Mouse (Mus musculus) liver, adult (tissue): Measurements from ENCODE around the gene Micall2.
A peak's percentile ranks its signal among the peaks of the same experiment; 100 is the strongest.

Experiments
- GATA4 ChIP-seq: IDR thresholded peaks from 2 replicates; pipeline ENCODE4 v1.6.1; 2014; ENCODE audit warnings: mild to moderate bottlenecking, low read length; ENCODE audit not compliant: insufficient replicate concordance

The Micall2 gene

DNA sequence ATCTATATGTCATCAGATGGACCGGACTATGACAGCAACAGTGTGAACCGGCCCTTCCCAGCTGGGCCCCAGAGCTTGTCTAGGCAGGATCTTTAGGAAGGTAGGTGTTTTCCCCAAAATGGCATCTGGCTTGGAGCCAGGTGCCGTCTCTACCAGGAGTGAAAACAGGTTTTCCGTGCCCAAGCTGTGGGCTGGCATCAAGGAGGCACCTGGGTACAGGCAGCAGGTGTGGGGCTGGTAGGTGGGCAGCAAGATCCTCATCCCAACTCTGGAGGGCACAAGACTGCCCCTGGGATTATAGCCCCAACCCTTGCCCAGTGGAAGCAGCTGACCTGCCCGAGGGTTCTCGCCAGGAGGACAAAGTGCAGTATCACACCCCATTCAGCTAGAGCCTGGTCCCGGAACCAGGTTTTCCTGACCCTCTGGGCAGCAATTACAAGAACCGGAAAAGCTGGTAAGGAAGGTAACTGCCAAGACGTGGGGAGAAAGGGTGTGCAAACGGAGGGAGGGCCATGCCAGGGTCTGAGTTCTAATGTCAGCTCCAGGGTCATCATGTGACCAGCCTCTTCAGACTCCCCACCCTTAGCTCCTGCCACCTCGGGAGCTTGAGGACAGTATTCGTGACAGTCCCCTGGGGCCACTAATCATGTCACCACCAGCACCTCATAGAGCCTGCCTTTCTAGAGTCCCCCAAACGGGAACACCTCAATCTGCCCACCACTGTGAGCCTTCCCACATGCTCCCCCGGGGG lies 1.9 kb upstream of the Micall2 start:
- TF ChIP-seq GATA4 = no peak

GRCm38 (mm10) chr5:139736504-139736940 lies 386 bp upstream of the Micall2 start:
- TF ChIP-seq GATA4 = no peak

DNA sequence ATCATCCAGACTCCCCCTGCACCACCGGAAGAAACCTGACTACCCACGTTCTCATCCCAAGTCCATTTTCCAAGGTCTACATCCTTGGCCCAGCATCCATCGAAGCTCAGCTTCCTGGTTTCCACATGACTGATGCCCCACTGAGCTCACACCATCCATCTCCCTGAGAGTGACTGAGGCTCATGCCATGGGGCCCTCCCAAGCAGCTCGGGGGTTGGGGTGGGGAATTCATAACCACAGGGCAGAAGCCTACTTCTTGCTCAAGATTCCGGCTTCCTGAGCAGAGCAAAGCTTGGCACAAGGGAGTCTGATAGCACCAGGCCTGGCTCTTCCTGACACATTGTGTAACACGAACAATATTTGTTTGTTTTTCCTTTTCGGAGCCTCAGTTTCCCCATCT lies 1.4 kb downstream of the Micall2 start:
- no peak for TF ChIP-seq GATA4

DNA sequence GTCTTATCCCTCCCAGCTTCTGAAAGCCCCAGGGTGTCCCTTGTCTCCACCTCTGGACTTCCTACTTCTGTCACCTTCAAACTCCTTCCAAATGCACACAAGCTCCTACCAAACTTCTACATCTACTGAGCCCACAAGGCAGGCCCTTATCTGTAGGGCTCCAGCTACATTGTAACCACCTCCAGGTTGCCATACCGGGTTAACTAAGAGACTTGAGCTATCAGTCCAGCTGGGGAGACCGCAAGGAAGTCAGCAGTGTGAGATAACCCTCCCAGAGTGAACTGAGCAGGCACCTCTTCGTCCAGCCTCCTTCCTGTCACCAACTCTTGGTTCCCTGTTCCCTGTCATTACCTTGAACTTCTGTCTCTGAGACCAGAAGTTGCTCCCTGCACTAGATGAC lies 2.1 kb downstream of the Micall2 start:
- peak; percentile 89; the same call in 1 of the 2 replicates for TF ChIP-seq GATA4

DNA sequence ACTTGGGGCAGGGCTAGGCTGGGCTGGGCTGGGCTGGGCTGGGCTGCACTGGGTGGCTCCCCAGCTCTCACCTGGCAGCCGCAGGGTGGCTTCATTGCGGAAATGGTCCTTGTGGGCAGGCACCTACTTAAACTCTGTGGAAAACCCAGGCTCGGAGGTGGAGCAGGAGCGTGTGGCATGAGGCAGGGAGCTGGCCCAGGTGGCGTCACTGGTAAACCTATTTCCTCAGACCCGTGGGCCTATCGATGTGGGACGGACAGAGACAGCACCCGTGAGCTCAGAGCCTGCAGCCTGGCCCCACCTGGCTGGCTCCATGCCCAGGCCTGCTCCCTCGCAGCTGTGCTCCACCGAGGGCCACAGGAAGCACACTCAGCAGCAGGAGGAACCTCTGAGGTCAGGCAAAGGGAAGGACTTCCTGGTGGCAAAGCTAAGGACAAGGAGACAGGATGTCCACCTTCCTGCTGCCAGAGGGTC lies 3.5 kb downstream of the Micall2 start:
- peak; percentile 46; the same call in 1 of the 2 replicates for TF ChIP-seq GATA4

DNA sequence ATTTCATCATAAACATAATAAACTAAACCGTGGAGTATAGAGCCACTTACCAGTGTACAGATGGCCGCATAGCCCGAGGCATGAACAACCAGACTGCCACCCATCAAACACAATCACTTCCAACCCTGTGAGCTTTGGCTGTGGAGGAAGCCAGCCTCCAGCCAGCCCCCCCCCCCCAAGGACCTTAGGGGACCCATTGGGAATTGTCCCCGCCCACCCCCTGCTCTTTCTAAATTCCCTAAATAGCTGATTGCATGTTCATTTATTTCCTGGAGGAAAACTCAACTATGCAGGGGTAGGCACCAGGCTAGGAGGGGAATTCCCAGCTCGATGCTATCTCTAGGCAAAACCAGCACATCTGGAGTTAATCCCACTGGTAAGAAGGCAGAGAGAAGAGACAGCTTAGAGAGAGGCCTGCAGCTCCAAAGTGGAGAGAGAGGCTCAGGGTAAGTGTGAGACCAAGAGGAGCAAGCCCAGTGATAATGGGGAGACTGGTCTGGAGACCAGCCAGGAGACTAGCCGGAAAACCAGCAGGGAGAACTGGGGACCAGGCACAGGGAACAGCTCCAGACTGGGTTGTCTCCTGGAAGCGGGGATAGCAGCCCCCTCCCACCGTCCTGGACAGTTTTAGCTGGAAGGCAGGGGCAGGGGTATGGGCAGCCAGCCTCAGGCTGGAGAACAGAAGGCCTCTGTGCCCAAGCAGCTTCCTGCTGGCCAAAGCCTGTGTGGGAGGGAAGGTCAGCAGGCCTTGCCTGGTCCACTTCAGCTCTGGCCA lies 5.2 kb downstream of the Micall2 start:
- TF ChIP-seq GATA4 = peak; percentile 27; the same call in 1 of the 2 replicates

DNA sequence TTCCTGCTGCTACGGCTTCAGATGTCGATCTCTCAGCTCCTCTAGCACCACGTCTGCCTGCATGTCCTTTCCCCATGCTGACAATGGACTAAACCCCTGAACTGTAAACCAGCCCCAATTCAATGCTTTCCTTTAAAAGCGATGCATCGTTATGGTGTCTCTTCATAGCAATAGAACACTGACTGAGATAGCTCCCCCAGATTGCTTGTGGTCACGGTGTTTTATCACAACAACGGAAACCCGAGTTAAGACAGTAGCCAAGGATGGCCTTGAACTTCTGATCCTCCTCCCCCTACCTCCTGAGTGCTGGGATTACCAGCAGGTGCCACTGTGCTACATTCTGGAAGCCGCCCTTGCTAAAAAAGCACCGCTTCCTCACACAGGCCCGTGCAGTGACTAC lies 8.9 kb downstream of the Micall2 start:
- no peak for TF ChIP-seq GATA4

DNA sequence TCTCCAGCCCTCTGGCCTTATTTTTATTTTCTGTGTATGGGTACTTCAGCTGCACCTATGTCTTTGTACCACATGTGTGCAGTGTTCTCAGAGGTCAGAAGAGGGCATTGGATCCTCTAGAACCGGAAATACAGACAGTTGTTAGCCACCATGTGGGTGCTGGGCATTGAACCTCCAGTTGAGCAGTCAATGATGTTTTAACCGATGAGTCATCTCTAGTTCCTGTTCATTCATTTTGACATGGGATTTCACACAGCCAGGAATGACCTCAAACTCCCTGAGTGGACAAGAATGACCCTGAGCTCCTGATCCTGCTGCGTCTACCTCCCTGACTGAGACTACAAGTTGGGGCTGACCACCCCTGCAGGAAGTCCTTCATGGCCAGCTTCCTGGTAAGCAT lies 9.9 kb downstream of the Micall2 start:
- TF ChIP-seq GATA4 = no peak

- TF ChIP-seq GATA4 = no peak
These were observed 11.6 kb downstream of the Micall2 start for GRCm38 (mm10) chr5:139724336-139725116.

DNA sequence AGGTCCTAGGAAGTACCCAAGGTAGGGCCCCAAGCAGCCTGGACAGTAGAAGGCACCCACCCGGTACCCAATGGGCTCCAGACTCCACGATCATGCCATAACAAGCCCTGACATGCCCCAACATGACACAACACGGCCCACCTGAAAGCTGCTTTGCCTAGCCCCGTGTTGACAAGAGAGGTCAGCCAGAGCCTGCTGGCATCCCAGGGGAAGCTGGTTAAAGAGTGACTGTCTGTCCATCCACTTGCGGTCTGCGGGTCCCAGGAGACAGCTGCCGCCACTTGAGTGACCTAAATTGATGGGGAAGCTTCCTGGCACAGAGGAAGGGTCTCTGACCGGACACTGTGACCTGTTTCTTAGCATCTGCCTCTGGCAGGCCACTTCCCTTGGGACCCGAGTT lies 13.0 kb downstream of the Micall2 start:
- no peak for TF ChIP-seq GATA4

DNA sequence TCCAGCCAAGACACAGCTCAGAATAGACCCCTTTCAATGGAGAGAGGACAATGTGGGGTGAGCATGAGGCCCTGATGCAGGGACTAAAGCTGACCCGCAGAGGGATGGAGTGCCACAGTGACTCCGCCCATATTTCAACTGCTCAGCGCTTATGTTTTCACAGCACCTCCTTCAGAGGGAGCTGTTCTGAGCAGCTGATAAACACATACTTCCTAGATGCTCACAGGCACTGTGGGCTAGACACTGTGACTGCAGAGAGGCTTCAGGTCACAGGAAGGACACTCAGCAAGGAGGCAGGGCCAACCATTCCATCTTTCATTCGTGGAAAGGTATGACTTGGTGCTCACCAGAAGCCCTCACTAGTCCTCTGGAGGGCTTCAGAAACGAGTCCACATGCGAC lies 13.4 kb downstream of the Micall2 start:
- no peak for TF ChIP-seq GATA4

DNA sequence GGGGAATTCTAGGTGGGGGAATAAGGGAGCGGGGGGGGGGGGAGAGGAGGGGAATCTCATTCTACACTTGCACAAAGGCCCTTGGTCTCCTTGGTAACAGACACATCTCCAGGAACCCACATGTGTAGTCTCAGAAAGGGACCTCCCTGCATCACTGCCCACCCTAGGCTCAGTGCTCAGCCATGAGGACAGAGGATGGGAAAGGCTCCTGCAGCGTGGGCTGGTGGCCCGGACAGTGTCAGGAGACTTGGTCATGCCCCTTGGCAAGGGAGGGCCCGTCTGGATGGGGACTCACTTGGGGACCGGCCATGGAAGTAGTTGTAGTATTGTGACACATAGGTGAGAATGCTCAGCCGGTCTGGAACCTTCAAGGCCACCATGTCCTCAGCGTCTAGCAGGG lies 17.2 kb downstream of the Micall2 start:
- TF ChIP-seq GATA4 = no peak

DNA sequence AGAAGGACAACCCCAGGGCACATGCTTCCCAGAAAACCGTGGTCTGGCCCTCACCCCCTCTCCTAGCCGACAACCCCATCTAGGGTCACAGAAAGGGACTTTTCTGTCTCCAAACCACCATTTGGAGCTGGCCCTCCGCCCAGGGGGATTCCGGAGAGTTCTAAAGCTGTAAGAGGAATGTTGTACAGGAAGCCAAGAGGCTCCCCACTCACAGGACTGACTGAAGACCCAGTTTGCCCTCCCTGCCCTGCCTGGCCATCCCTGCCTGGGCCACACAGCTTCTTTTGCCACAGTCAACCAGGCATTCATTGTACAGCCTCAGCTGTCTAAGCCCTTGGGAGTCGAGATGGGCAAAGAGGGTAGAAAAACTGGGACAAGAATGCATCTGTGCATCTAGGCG lies 17.6 kb downstream of the Micall2 start:
- TF ChIP-seq GATA4 = no peak

DNA sequence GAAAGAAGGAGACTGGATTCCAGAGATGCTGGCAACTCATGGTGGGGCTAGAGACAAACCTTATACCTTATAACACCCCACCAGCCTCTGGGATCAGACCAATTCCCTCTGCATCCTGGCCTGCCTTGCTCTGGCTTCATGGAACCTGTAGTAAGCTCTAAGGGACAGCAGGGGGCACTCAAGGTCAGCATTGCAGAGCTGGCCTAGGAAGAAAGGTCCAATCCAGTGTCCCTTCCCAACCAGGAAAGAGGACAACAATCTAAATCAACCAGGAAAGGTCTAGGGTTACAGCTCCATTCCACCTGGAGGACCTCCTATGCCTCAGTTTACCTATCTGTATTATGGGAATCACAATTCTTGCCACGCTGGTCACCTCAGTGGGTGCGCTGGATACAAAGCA lies 18.4 kb downstream of the Micall2 start:
- TF ChIP-seq GATA4 = no peak

DNA sequence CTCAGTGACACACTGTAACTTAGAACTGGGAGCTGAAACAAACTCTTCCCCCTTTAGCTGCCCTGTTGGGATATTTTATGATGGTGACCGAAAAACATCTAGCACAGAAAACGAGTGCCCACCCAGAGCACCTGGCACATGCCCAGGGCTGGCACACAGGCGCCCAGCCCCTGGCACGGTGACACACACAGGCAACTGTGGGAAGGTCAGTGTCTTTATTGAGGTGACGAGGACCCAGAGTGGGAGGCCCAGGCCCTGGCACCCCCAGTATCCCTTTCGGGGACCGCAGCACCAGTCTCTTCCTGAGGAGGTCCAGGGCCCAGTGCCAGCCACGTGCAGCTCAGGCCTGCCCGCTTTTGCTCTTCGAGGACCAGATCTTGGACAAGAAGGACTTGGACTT lies 29.6 kb downstream of the Micall2 start:
- TF ChIP-seq GATA4 = no peak
